Mouse (Mus musculus) testis, adult 2 months (tissue): ENCODE measurements around the gene Trpm1.

Experiments
- CTCF ChIP-seq: fragments of 200-500 bp; IDR thresholded peaks from 2 replicates; pipeline ENCODE4 v1.5.1; 2012; ENCODE audit warnings: low read depth, mild to moderate bottlenecking, inconsistent platforms, low read length, moderate library complexity; ENCODE audit not compliant: control insufficient read depth, insufficient read depth, insufficient replicate concordance
- POLR2A ChIP-seq: fragments of 200-500 bp; IDR thresholded peaks from 2 replicates; pipeline ENCODE4 v1.6.1; 2012; ENCODE audit warnings: low read depth, mild to moderate bottlenecking, inconsistent platforms, low read length, moderate library complexity; ENCODE audit not compliant: control insufficient read depth

DNA sequence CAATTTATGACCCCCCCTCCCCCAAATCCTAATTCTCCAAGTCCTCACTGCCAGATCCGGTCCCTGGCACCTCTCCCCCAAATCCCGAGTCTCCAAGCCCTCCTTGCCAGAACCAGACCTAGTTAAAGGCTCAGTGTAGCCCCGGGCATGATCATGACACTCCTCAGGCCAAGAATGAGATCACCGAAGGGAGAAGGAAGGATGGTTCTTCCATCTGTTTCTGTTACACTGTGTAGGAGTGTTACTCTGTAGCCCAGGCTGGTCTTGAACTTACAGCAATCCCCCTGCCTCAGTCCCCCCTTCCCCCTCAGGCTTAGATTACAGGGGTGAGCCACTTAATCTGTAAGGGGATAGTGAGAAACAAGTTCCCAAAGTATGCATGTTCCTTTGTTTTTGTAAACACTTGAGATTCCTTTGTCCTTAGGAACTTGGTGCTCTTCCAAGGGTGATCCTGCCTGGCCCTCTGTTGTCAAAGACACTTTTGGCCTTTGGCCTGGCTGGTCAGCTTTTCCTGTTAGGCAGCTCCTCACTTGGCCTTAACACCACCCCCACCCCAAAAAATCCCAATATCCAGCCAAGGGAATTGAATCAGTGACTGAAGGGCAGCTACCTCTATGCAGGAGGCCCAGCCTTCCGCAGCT is 2.8 kb downstream of the Trpm1 start:
- TF ChIP-seq POLR2A: no peak
- TF ChIP-seq CTCF: no peak
